Mouse (Mus musculus) heart, postnatal 0 days (tissue): ENCODE measurements around the gene Tlr4. TPM values are rescaled to one million over a fixed set of nuclear protein-coding genes. Genes with fewer than 3 reads are reported as not detected.

Experiments used
- ATAC-seq: fragments of 200-750 bp; cut with Nextera tagmentation; 2 replicates; pipeline ENCODE4 v1.8.0; 2017; ENCODE audit warnings: low read depth, moderate number of reproducible peaks, moderate library complexity; ENCODE audit not compliant: insufficient read depth
- DNase-seq: peaks from one replicate; pipeline ENCODE4 v3.0.0-alpha.2; 2016; ENCODE audit warnings: low spot score
- H3K27ac ChIP-seq: fragments of 300-500 bp; sonication (generic); 2 replicates; pipeline ENCODE4 v1.5.1; 2014; ENCODE audit warnings: low read depth, mild to moderate bottlenecking
- H3K27me3 ChIP-seq: fragments of 300-500 bp; sonication (generic); 2 replicates; pipeline ENCODE4 v1.6.1; 2014; ENCODE audit warnings: low read length, mixed read lengths; ENCODE audit not compliant: control insufficient read depth, insufficient read depth
- H3K36me3 ChIP-seq: fragments of 300-500 bp; sonication (generic); replicated peaks from 2 replicates; pipeline ENCODE4 v1.6.1; 2014; ENCODE audit warnings: low read length, mixed read lengths; ENCODE audit not compliant: control insufficient read depth, insufficient read depth
- H3K4me1 ChIP-seq: fragments of 300-500 bp; sonication (generic); 2 replicates; pipeline ENCODE4 v1.6.1; 2014; ENCODE audit warnings: antibody characterized with exemption; ENCODE audit not compliant: control insufficient read depth, insufficient read depth
- H3K4me2 ChIP-seq: fragments of 300-500 bp; sonication (generic); 2 replicates; pipeline ENCODE4 v1.6.1; 2014; ENCODE audit warnings: low read depth, mild to moderate bottlenecking, low read length, moderate library complexity
- H3K4me3 ChIP-seq: fragments of 300-500 bp; sonication (generic); 2 replicates; pipeline ENCODE4 v1.5.1; 2014; ENCODE audit warnings: low read depth, low read length
- H3K9ac ChIP-seq: fragments of 300-500 bp; sonication (generic); replicated peaks from 2 replicates; pipeline ENCODE4 v1.6.1; 2014; ENCODE audit warnings: low read depth, low read length, mixed read lengths
- H3K9me3 ChIP-seq: fragments of 300-500 bp; sonication (generic); replicated peaks from 2 replicates; pipeline ENCODE4 v1.6.1; 2016; ENCODE audit warnings: low read length; ENCODE audit not compliant: control insufficient read depth
- CTCF ChIP-seq: IDR thresholded peaks from 2 replicates; pipeline ENCODE4 v1.5.1; 2016; ENCODE audit warnings: antibody characterized with exemption, control low read depth, low read depth
- EP300 ChIP-seq: IDR thresholded peaks from 2 replicates; pipeline ENCODE4 v1.6.1; 2016; ENCODE audit warnings: antibody characterized with exemption, low read depth
- WGBS: fragments of 180-500 bp; shearing (Covaris S2); extraction: QIAGEN DNeasy Blood & Tissue Kit; methylation state at CpG from one replicate; pipeline ENCODE4 v1.1.7; 2014; 5-methylcytosine and 5-hydroxymethylcytosine counted together
- polyA plus RNA-seq: library from polyadenylated mRNA; unstranded; fragments of >200 nt; fragmentation: Nextera tagmentation; extraction: Ambion mirVana; gene quantifications from 2 replicates; pipeline ENCODE4 v1.2.1, GENCODE M21; 2015
- total RNA-seq: library from RNA; depleted of rRNA; stranded (reverse); fragments of >200 nt; gene quantifications from 2 replicates; pipeline ENCODE4 v1.2.3, GENCODE M21; 2014; ENCODE audit warnings: low replicate concordance

Gene Tlr4
- total and polyA plus RNA-seq, 2 experiments from 2014 or later: 2.9 to 19.6 TPM

- no peaks in the 10 kb centered on the region for H3K36me3 ChIP-seq
- WGBS: 65% methylated on average over 4 of the region's 4 CpGs
- H3K4me1 ChIP-seq: no peaks in the 10 kb centered on the region
- DNase-seq: no peak
- H3K4me2 ChIP-seq: no peak overlapping the region
- H3K4me3 ChIP-seq: no peak overlapping the region
- TF ChIP-seq EP300 (no peak), CTCF (no peak)
- no peak for ATAC-seq
- H3K9me3 ChIP-seq: no peaks in the 10 kb centered on the region
- no peak overlapping the region for H3K27ac ChIP-seq
- no peak overlapping the region for H3K9ac ChIP-seq
- no peaks in the 10 kb centered on the region for H3K27me3 ChIP-seq
Measured at GRCm38 (mm10) chr4:66875751-66876150, 48.4 kb downstream of the Tlr4 start.

GRCm38 (mm10) chr4:66877609-66878008 is 50.2 kb downstream of the Tlr4 start:
- no peaks in the 10 kb centered on the region for H3K9me3 ChIP-seq
- no peak overlapping the region for H3K9ac ChIP-seq
- no peaks in the 10 kb centered on the region for H3K27me3 ChIP-seq
- TF ChIP-seq CTCF: no peak
- no peak for TF ChIP-seq EP300
- DNase-seq: no peak
- H3K4me1 ChIP-seq: no peaks in the 10 kb centered on the region
- H3K4me2 ChIP-seq: no peak overlapping the region
- ATAC-seq: no peak
- H3K4me3 ChIP-seq: no peak overlapping the region
- no peak overlapping the region for H3K27ac ChIP-seq
- WGBS: 68% methylated on average over 11 of the region's 11 CpGs
- no peaks in the 10 kb centered on the region for H3K36me3 ChIP-seq

GRCm38 (mm10) chr4:66881496-66881895 is 54.1 kb downstream of the Tlr4 start:
- Histone ChIP-seq H3K9me3 (no peaks in the 10 kb centered on the region), H3K27ac (no peak overlapping the region), H3K27me3 (no peaks in the 10 kb centered on the region), H3K9ac (no peak overlapping the region), H3K4me2 (no peak overlapping the region), H3K4me3 (no peak overlapping the region), H3K36me3 (no peaks in the 10 kb centered on the region), H3K4me1 (no peaks in the 10 kb centered on the region)
- TF ChIP-seq EP300 (no peak), CTCF (no peak)
- 62% methylated on average over 1 of the region's 1 CpGs for WGBS
- DNase-seq: no peak
- ATAC-seq: no peak

- Histone ChIP-seq H3K9me3 (no peaks in the 10 kb centered on the region), H3K4me1 (no peaks in the 10 kb centered on the region), H3K9ac (no peak overlapping the region), H3K27ac (no peak overlapping the region), H3K4me3 (no peak overlapping the region), H3K4me2 (no peak overlapping the region), H3K36me3 (no peaks in the 10 kb centered on the region), H3K27me3 (no peaks in the 10 kb centered on the region)
- WGBS: 84% methylated on average over 5 of the region's 5 CpGs
- DNase-seq (no peak), ATAC-seq (no peak)
- TF ChIP-seq CTCF: no peak
- no peak for TF ChIP-seq EP300
Measured at GRCm38 (mm10) chr4:66883264-66883663, 55.9 kb downstream of the Tlr4 start.

GRCm38 (mm10) chr4:66894547-66894946 is 67.2 kb downstream of the Tlr4 start:
- Histone ChIP-seq H3K4me2 (no peak overlapping the region), H3K4me3 (no peak overlapping the region), H3K9ac (no peak overlapping the region), H3K27me3 (no peaks in the 10 kb centered on the region), H3K4me1 (peaks cover 9% of the 10 kb centered on the region), H3K36me3 (no peaks in the 10 kb centered on the region), H3K27ac (no peak overlapping the region), H3K9me3 (no peaks in the 10 kb centered on the region)
- 3% methylated on average over 2 of the region's 2 CpGs for WGBS
- TF ChIP-seq CTCF (no peak), EP300 (0 out of 2 replicates have a peak, but pooled peaks have one; percentile 39)
- ATAC-seq (peak; percentile 98), DNase-seq (peak; percentile 65)

GRCm38 (mm10) chr4:66894981-66895380 is 67.6 kb downstream of the Tlr4 start:
- ATAC-seq (no peak), DNase-seq (no peak)
- peak overlapping the region; percentile 41; the same call in 1 of the 2 replicates for H3K27ac ChIP-seq
- TF ChIP-seq CTCF (no peak), EP300 (no peak)
- no peak overlapping the region for H3K4me3 ChIP-seq
- H3K4me2 ChIP-seq: no peak overlapping the region
- H3K36me3 ChIP-seq: no peaks in the 10 kb centered on the region
- 38% methylated on average over 7 of the region's 7 CpGs for whole genome bisulfite sequencing
- no peaks in the 10 kb centered on the region for H3K27me3 ChIP-seq
- H3K9me3 ChIP-seq: no peaks in the 10 kb centered on the region
- no peak overlapping the region for H3K9ac ChIP-seq
- H3K4me1 ChIP-seq: peaks cover 9% of the 10 kb centered on the region
